10 mouse cellular contexts compared by ENCODE assay signal in genomic region chr13:33966025-33966412, GRCm38 (mm10). TPM values are rescaled to one million over a fixed set of nuclear protein-coding genes. Genes with fewer than 3 reads are reported as not detected.
A peak's percentile ranks its signal among the peaks of the same experiment; 100 is the strongest.
DNase-seq lines count a peak whose midpoint lies in the region; ATAC-seq and TF ChIP-seq lines count a peak whose summit lies in the region.
"Had no signal": no experiment of that assay in that cellular context is flagged by ENCODE, and none has a peak within 500 bp of the region (broad histone marks: within the 10 kb centered on the region; RNA-seq: fewer than 3 reads in every experiment).

No protein-coding gene starts in this region.

- H3K27me3 ChIP-seq in heart, adult 2 months (ENCODE audit: control insufficient read depth, insufficient read depth, low read length): no peaks in the 10 kb centered on the region
- no peaks in the 10 kb centered on the region for H3K27me3 ChIP-seq in lung, embryonic 14.5 days (ENCODE audit: insufficient read depth, low read length)
- H3K27me3 ChIP-seq in limb, embryonic 10.5 days (ENCODE audit: low read depth, poor library complexity, severe bottlenecking): no peaks in the 10 kb centered on the region
- no peaks in the 10 kb centered on the region for H3K27me3 ChIP-seq in small intestine, adult 2 months (ENCODE audit: control insufficient read depth, insufficient read depth, low read length)
- H3K27me3 ChIP-seq in midbrain, embryonic 13.5 days: no peaks in the 10 kb centered on the region

- H3K4me1 ChIP-seq in heart, adult 2 months (ENCODE audit: control insufficient read depth, insufficient read depth, low read length): peaks cover 10% of the 10 kb centered on the region
- H3K4me1 ChIP-seq in lung, embryonic 14.5 days (ENCODE audit: insufficient read depth): 0 out of 2 replicates have a peak, but pooled peaks cover 5% of the 10 kb centered on the region
- H3K4me1 ChIP-seq in limb, embryonic 10.5 days: peaks cover 8% of the 10 kb centered on the region
- 0 out of 2 replicates have a peak, but pooled peaks cover 4% of the 10 kb centered on the region for H3K4me1 ChIP-seq in small intestine, adult 2 months (ENCODE audit: control insufficient read depth, insufficient read depth, insufficient read length, low read length)
- H3K4me1 ChIP-seq in midbrain, embryonic 13.5 days (replicated peaks): peaks cover 15% of the 10 kb centered on the region

- peaks cover 9% of the 10 kb centered on the region for H3K36me3 ChIP-seq in heart, adult 2 months (ENCODE audit: control insufficient read depth, insufficient read depth, low read length)
- no peaks in the 10 kb centered on the region for H3K36me3 ChIP-seq in lung, embryonic 14.5 days (ENCODE audit: insufficient read depth)
- no peaks in the 10 kb centered on the region for H3K36me3 ChIP-seq in limb, embryonic 10.5 days
- peaks cover 2% of the 10 kb centered on the region; the same call in 1 of the 2 replicates for H3K36me3 ChIP-seq in small intestine, adult 2 months (ENCODE audit: control insufficient read depth, insufficient read depth, low read length)
- H3K36me3 ChIP-seq in midbrain, embryonic 13.5 days: no peaks in the 10 kb centered on the region

- TF ChIP-seq EP300 in heart, adult 2 months (IDR thresholded peaks at IDR 0.05; ENCODE audit: insufficient read depth, low read depth, low read length): no peak

- ATAC-seq in lung, embryonic 14.5 days (ENCODE audit: insufficient read depth): no peak
- ATAC-seq in midbrain, embryonic 13.5 days: no peak

- TF ChIP-seq CTCF in heart, adult 2 months (IDR thresholded peaks at IDR 0.05): no peak
- TF ChIP-seq CTCF in lung, embryonic 14.5 days (IDR thresholded peaks at IDR 0.05; ENCODE audit: low read depth): no peak
- TF ChIP-seq CTCF in small intestine, adult 2 months (IDR thresholded peaks at IDR 0.05; ENCODE audit: extremely low read depth, insufficient read length, insufficient replicate concordance, low read depth, low read length): no peak

- no peak for DNase-seq in heart, adult 2 months
- DNase-seq in heart, adult 9 months (ENCODE audit: low spot score in 2 of 2): no peak
- no peak for DNase-seq in lung, embryonic 14.5 days
- no peak for DNase-seq in lung, adult 18-20 months
- DNase-seq in limb, embryonic 10.5 days (ENCODE audit: low spot score): no peak
- no peak for DNase-seq in urinary bladder, postnatal 14 days (ENCODE audit: low spot score)
- DNase-seq: cerebellum, adult 2 months; right cerebral cortex, adult 18-20 months had no signal

- intact Hi-C loops in heart, adult 2 months (cut with DNase I): no loop called here

- H3K79me2 ChIP-seq in heart, adult 2 months (replicated peaks; ENCODE audit: control insufficient read depth, insufficient read depth, low read length): no peaks in the 10 kb centered on the region

- TF ChIP-seq POLR2A in heart, adult 2 months (IDR thresholded peaks at IDR 0.05; ENCODE audit: insufficient read depth, low read depth, low read length): no peak
- TF ChIP-seq POLR2A in small intestine, adult 2 months (IDR thresholded peaks at IDR 0.05; ENCODE audit: low read depth, low read length): no peak

- peak overlapping the region; percentile 64; the same call in 1 of the 2 replicates for H3K4me3 ChIP-seq in heart, adult 2 months
- peak overlapping the region; percentile 46 for H3K4me3 ChIP-seq in lung, embryonic 14.5 days (ENCODE audit: low read depth, low read length)
- 0 out of 2 replicates have a peak overlapping the region, but pooled peaks have one; percentile 61 for H3K4me3 ChIP-seq in limb, embryonic 10.5 days
- H3K4me3 ChIP-seq in small intestine, adult 2 months (ENCODE audit: low read depth, low read length): no peak overlapping the region
- H3K4me3 ChIP-seq in midbrain, embryonic 13.5 days (replicated peaks): no peak overlapping the region

- peak overlapping the region; percentile 90; the same call in 1 of the 2 replicates for H3K27ac ChIP-seq in heart, adult 2 months
- no peak overlapping the region for H3K27ac ChIP-seq in lung, embryonic 14.5 days (ENCODE audit: low read depth)
- no peak overlapping the region for H3K27ac ChIP-seq in limb, embryonic 10.5 days
- H3K27ac ChIP-seq in small intestine, adult 2 months (ENCODE audit: insufficient read depth, low read depth, low read length): peak overlapping the region; percentile 94; the same call in 1 of the 2 replicates
- H3K27ac ChIP-seq in midbrain, embryonic 13.5 days: no peak overlapping the region

- H3K9me3 ChIP-seq in lung, embryonic 14.5 days (ENCODE audit: low read depth, low read length): no peaks in the 10 kb centered on the region
- H3K9me3 ChIP-seq in limb, embryonic 10.5 days (replicated peaks): no peaks in the 10 kb centered on the region
- no peaks in the 10 kb centered on the region for H3K9me3 ChIP-seq in midbrain, embryonic 13.5 days

- peak overlapping the region; percentile 69 for H3K4me2 ChIP-seq in lung, embryonic 14.5 days
- H3K4me2 ChIP-seq in midbrain, embryonic 13.5 days (replicated peaks): no peak overlapping the region

- H3K9ac ChIP-seq in heart, adult 2 months (ENCODE audit: low read depth, low read length): no peak overlapping the region
- H3K9ac ChIP-seq in lung, embryonic 14.5 days: peak overlapping the region; percentile 55; the same call in 1 of the 2 replicates
- H3K9ac ChIP-seq in midbrain, embryonic 13.5 days (replicated peaks): no peak overlapping the region

- 26% methylated on average over 4 of the region's 4 CpGs for WGBS in heart, adult 2 months
- 14% methylated on average over 4 of the region's 4 CpGs for WGBS in lung, embryonic 14.5 days
- WGBS in limb, embryonic 10.5 days: 80% methylated on average over 4 of the region's 4 CpGs
- WGBS in small intestine, adult 2 months: 13% methylated on average over 4 of the region's 4 CpGs
- WGBS in midbrain, embryonic 13.5 days: 77% methylated on average over 4 of the region's 4 CpGs

RNA-seq across cellular contexts. Expression of gene Nqo2, which starts 1.5 kb away (rescaled TPM):
- 10 to 100 TPM; 38.0 to 45.4 TPM for total RNA-seq in heart, adult 2 months (2021)
- polyA plus RNA-seq in heart, adult 2 months (2012; rRNA removed): 14.4 and 39.8 TPM in 2 replicates
- polyA plus RNA-seq in lung, embryonic 14.5 days (2014; fragmentation: Nextera tagmentation; extraction: Ambion mirVana): 31.2 and 35.1 TPM in 2 replicates
- 20.0 and 23.0 TPM in 2 replicates for polyA plus RNA-seq in limb, embryonic 10.5 days (2016; fragmentation: Nextera tagmentation; extraction: Ambion mirVana)
- polyA plus RNA-seq in small intestine, adult 2 months (2012; rRNA removed): 2.4 and 3.3 TPM in 2 replicates
- 8.4 and 9.7 TPM in 2 replicates for polyA plus RNA-seq in midbrain, embryonic 13.5 days (2015; fragmentation: Nextera tagmentation; extraction: Ambion mirVana)

RNA-seq across cellular contexts. Expression of gene Ripk1, which starts 36.1 kb away (rescaled TPM):
- 1 to 10 TPM; 7.0 to 7.4 TPM for total RNA-seq in heart, adult 2 months (2021)
- polyA plus RNA-seq in heart, adult 2 months (2012; rRNA removed): 2.0 and 3.5 TPM in 2 replicates
- polyA plus RNA-seq in lung, embryonic 14.5 days (2014; fragmentation: Nextera tagmentation; extraction: Ambion mirVana): 23.3 and 23.9 TPM in 2 replicates
- polyA plus RNA-seq in limb, embryonic 10.5 days (2016; fragmentation: Nextera tagmentation; extraction: Ambion mirVana): 9.0 and 9.7 TPM in 2 replicates
- polyA plus RNA-seq in small intestine, adult 2 months (2012; rRNA removed): 10.2 and 18.8 TPM in 2 replicates
- polyA plus RNA-seq in midbrain, embryonic 13.5 days (2015; fragmentation: Nextera tagmentation; extraction: Ambion mirVana): 5.3 and 6.4 TPM in 2 replicates

RNA-seq across cellular contexts. Expression of gene Serpinb6a, which starts 36.6 kb away (rescaled TPM):
- 100 to 1,000 TPM; 104 to 111 TPM for total RNA-seq in heart, adult 2 months (2021)
- polyA plus RNA-seq in heart, adult 2 months (2012; rRNA removed): 51.2 and 79.7 TPM in 2 replicates
- 62.3 and 68.3 TPM in 2 replicates for polyA plus RNA-seq in lung, embryonic 14.5 days (2014; fragmentation: Nextera tagmentation; extraction: Ambion mirVana)
- 26.4 and 35.7 TPM in 2 replicates for polyA plus RNA-seq in limb, embryonic 10.5 days (2016; fragmentation: Nextera tagmentation; extraction: Ambion mirVana)
- 61.1 and 214 TPM in 2 replicates for polyA plus RNA-seq in small intestine, adult 2 months (2012; rRNA removed)
- polyA plus RNA-seq in midbrain, embryonic 13.5 days (2015; fragmentation: Nextera tagmentation; extraction: Ambion mirVana): 29.5 and 31.1 TPM in 2 replicates

Comparison
In these comparisons a context has a peak if more than half of its experiments do, and no peak if none do; other contexts are left out.
1. H3K27ac ChIP-seq: peak in heart, adult 2 months (single experiment) and small intestine, adult 2 months (single experiment); none in lung, embryonic 14.5 days (single experiment), limb, embryonic 10.5 days (single experiment) and midbrain, embryonic 13.5 days (single experiment).
2. H3K4me3 ChIP-seq: peak in heart, adult 2 months (single experiment), lung, embryonic 14.5 days (single experiment) and limb, embryonic 10.5 days (single experiment); none in small intestine, adult 2 months (single experiment) and midbrain, embryonic 13.5 days (single experiment).